Comparison of ENCODE assay signal across 24 mouse cellular contexts in genomic region chr9:102980420-102980819, GRCm38 (mm10). TPM values are rescaled to one million over a fixed set of nuclear protein-coding genes. Genes with fewer than 3 reads are reported as not detected.
DNase-seq lines count a peak whose midpoint lies in the region; ATAC-seq and TF ChIP-seq lines count a peak whose summit lies in the region.
"Had no signal": no experiment of that assay in that cellular context is flagged by ENCODE, and none has a peak within 500 bp of the region (broad histone marks: within the 10 kb centered on the region; RNA-seq: fewer than 3 reads in every experiment).

No protein-coding gene starts in this region.

- no peaks in the 10 kb centered on the region for H3K36me3 ChIP-seq in liver, adult 2 months (ENCODE audit: control insufficient read depth, insufficient read depth, low read length)
- H3K36me3 ChIP-seq in liver, embryonic 11.5 days (ENCODE audit: control insufficient read depth, insufficient read depth, low read length): no peaks in the 10 kb centered on the region
- no peaks in the 10 kb centered on the region for H3K36me3 ChIP-seq in liver, embryonic 15.5 days (replicated peaks)
- H3K36me3 ChIP-seq in heart, embryonic 12.5 days: no peaks in the 10 kb centered on the region
- H3K36me3 ChIP-seq: embryonic facial prominence, embryonic 12.5 days; embryonic facial prominence, embryonic 15.5 days; heart, embryonic 10.5 days; hindbrain, embryonic 12.5 days; hindbrain, embryonic 15.5 days had no signal

- no peak for TF ChIP-seq POLR2A in liver, adult 2 months (IDR thresholded peaks at IDR 0.05; ENCODE audit: extremely low read depth, insufficient read depth, low read length)

- 32% methylated on average over 5 of the region's 5 CpGs for WGBS in liver, adult 2 months
- WGBS in liver, embryonic 11.5 days: 75% methylated on average over 5 of the region's 5 CpGs
- WGBS in liver, embryonic 15.5 days (ENCODE audit: insufficient replicate concordance): 72% methylated on average over 5 of the region's 5 CpGs
- WGBS in heart, embryonic 12.5 days: 73% methylated on average over 5 of the region's 5 CpGs

- H3K4me1 ChIP-seq in liver, adult 2 months (ENCODE audit: control insufficient read depth, insufficient read depth, low read length): peaks cover 41% of the 10 kb centered on the region
- H3K4me1 ChIP-seq in liver, embryonic 11.5 days (replicated peaks; ENCODE audit: control insufficient read depth, insufficient read depth, low read length): peaks cover 3% of the 10 kb centered on the region; the same call in 1 of the 2 replicates
- H3K4me1 ChIP-seq in liver, embryonic 15.5 days (replicated peaks): peaks cover 7% of the 10 kb centered on the region; the same call in 1 of the 2 replicates
- peaks cover 19% of the 10 kb centered on the region; the same call in 1 of the 2 replicates for H3K4me1 ChIP-seq in heart, embryonic 12.5 days (replicated peaks)

- no peaks in the 10 kb centered on the region for H3K27me3 ChIP-seq in liver, adult 2 months (ENCODE audit: control insufficient read depth, insufficient read depth, low read length)
- no peaks in the 10 kb centered on the region for H3K27me3 ChIP-seq in liver, embryonic 11.5 days (replicated peaks; ENCODE audit: control insufficient read depth, insufficient read depth, low read length)
- H3K27me3 ChIP-seq in liver, embryonic 15.5 days: no peaks in the 10 kb centered on the region
- H3K27me3 ChIP-seq in heart, embryonic 12.5 days (replicated peaks): no peaks in the 10 kb centered on the region
- H3K27me3 ChIP-seq: embryonic facial prominence, embryonic 12.5 days; embryonic facial prominence, embryonic 15.5 days; hindbrain, embryonic 12.5 days; hindbrain, embryonic 15.5 days had no signal

- H3K9me3 ChIP-seq in liver, embryonic 11.5 days (ENCODE audit: control insufficient read depth, low read length): no peaks in the 10 kb centered on the region
- no peaks in the 10 kb centered on the region for H3K9me3 ChIP-seq in liver, embryonic 15.5 days (replicated peaks)
- H3K9me3 ChIP-seq in heart, embryonic 12.5 days (replicated peaks): no peaks in the 10 kb centered on the region
- H3K9me3 ChIP-seq: embryonic facial prominence, embryonic 12.5 days; embryonic facial prominence, embryonic 15.5 days; heart, embryonic 10.5 days; hindbrain, embryonic 12.5 days; hindbrain, embryonic 15.5 days had no signal

- H3K79me2 ChIP-seq in liver, adult 2 months (ENCODE audit: control insufficient read depth, insufficient read depth, low read length): no peaks in the 10 kb centered on the region

- ATAC-seq in liver, embryonic 11.5 days (replicated peaks; ENCODE audit: low FRiP score): 0 out of 2 replicates have a peak, but pooled peaks have one; percentile 29
- ATAC-seq in liver, embryonic 15.5 days (ENCODE audit: insufficient read depth): peak; percentile 41
- no peak for ATAC-seq in heart, embryonic 12.5 days (ENCODE audit: insufficient number of reproducible peaks, low FRiP score)
- ATAC-seq: activated CD4-positive, CD25-positive, alpha-beta regulatory T cell, adult 4 months; forebrain, embryonic 14.5 days; forebrain, postnatal 0 days had no signal

- H3K9ac ChIP-seq in liver, adult 2 months (ENCODE audit: low read depth, low read length): no peak overlapping the region
- H3K9ac ChIP-seq in liver, embryonic 11.5 days (ENCODE audit: low read depth, low read length): no peak overlapping the region
- no peak overlapping the region for H3K9ac ChIP-seq in liver, embryonic 15.5 days
- H3K9ac ChIP-seq in heart, embryonic 12.5 days: no peak overlapping the region
- H3K9ac ChIP-seq: embryonic facial prominence, embryonic 12.5 days; embryonic facial prominence, embryonic 15.5 days; forebrain, postnatal 0 days; hindbrain, embryonic 12.5 days; hindbrain, embryonic 15.5 days had no signal

- DNase-seq in liver, adult 2 months (ENCODE audit: extremely low read depth, low read depth, low spot score): peak; percentile 78
- no peak for DNase-seq in liver
- no peak for DNase-seq in liver, embryonic 11.5 days (ENCODE audit: low spot score)
- DNase-seq in thymus, adult 18-20 months: no peak
- no peak for DNase-seq in layer of hippocampus, adult 9-11 months
- DNase-seq in natural killer cell, adult 2 months (ENCODE audit: low spot score in 2 of 2): no peak
- DNase-seq: adrenal gland, postnatal 10 days; adrenal gland, postnatal 36 days; cerebellum, adult 18-20 months; cerebellum, adult 9-10 months; cerebellum, postnatal 14 days; forebrain, postnatal 0 days; gastrocnemius, adult 2 months; gastrocnemius, postnatal 14 days; heart, adult 2 months had no signal

- H3K27ac ChIP-seq in liver, adult 2 months (replicated peaks; ENCODE audit: insufficient read depth, low read depth, low read length): peak overlapping the region; percentile 42
- H3K27ac ChIP-seq in liver, embryonic 11.5 days (ENCODE audit: low read depth, low read length): no peak overlapping the region
- 0 out of 2 replicates have a peak overlapping the region, but pooled peaks have one; percentile 45 for H3K27ac ChIP-seq in liver, embryonic 15.5 days (replicated peaks)
- no peak overlapping the region for H3K27ac ChIP-seq in heart, embryonic 12.5 days (ENCODE audit: poor library complexity, severe bottlenecking)
- H3K27ac ChIP-seq: embryonic facial prominence, embryonic 12.5 days; embryonic facial prominence, embryonic 15.5 days; gastrocnemius, adult 2 months; heart, adult 2 months; heart, embryonic 10.5 days; hindbrain, embryonic 12.5 days; hindbrain, embryonic 15.5 days had no signal

- TF ChIP-seq CTCF in liver, adult 2 months (IDR thresholded peaks at IDR 0.05; ENCODE audit: low read depth, low read length): no peak

- H3K4me2 ChIP-seq in liver, embryonic 11.5 days: no peak overlapping the region
- peak overlapping the region; percentile 25; the same call in 1 of the 2 replicates for H3K4me2 ChIP-seq in liver, embryonic 15.5 days
- H3K4me2 ChIP-seq in heart, embryonic 12.5 days: no peak overlapping the region
- H3K4me2 ChIP-seq: embryonic facial prominence, embryonic 12.5 days; embryonic facial prominence, embryonic 15.5 days; hindbrain, embryonic 12.5 days; hindbrain, embryonic 15.5 days had no signal

- no peak overlapping the region for H3K4me3 ChIP-seq in liver, adult 2 months (ENCODE audit: insufficient read depth, low read depth, low read length)
- H3K4me3 ChIP-seq in liver, embryonic 11.5 days (ENCODE audit: low read depth, low read length): no peak overlapping the region
- H3K4me3 ChIP-seq in liver, embryonic 15.5 days (replicated peaks): no peak overlapping the region
- H3K4me3 ChIP-seq in heart, embryonic 12.5 days: no peak overlapping the region
- H3K4me3 ChIP-seq: embryonic facial prominence, embryonic 12.5 days; embryonic facial prominence, embryonic 15.5 days; gastrocnemius, adult 2 months; heart, adult 2 months; heart, embryonic 10.5 days; hindbrain, embryonic 12.5 days; hindbrain, embryonic 15.5 days had no signal

RNA-seq across cellular contexts. Expression of gene Slco2a1, which starts 8.1 kb away (rescaled TPM):
- 8.9 and 20.7 TPM in 2 replicates for total RNA-seq in liver, adult 2 months (2014; rRNA removed)
- 43.1 and 55.5 TPM in 2 replicates for polyA plus RNA-seq in liver, adult 2 months (2012; rRNA removed)
- 1.7 and 2.4 TPM in 2 replicates for polyA plus RNA-seq in liver, embryonic 11.5 days (2014; fragmentation: Nextera tagmentation; extraction: Ambion mirVana)
- 7.3 and 8.6 TPM in 2 replicates for polyA plus RNA-seq in liver, embryonic 15.5 days (2015; fragmentation: Nextera tagmentation; extraction: Ambion mirVana)
- 7.1 and 9.0 TPM in 2 replicates for polyA plus RNA-seq in heart, embryonic 12.5 days (2016; fragmentation: Nextera tagmentation; extraction: Ambion mirVana)

Comparison
In these comparisons a context has a peak if more than half of its experiments do, and no peak if none do; other contexts are left out.
1. H3K27ac ChIP-seq: peak in liver, adult 2 months (single experiment) and liver, embryonic 15.5 days (single experiment); none in liver, embryonic 11.5 days (single experiment) and heart, embryonic 12.5 days (single experiment).